Mouse (Mus musculus): ENCODE data around the gene Rpl27a. TPM values are rescaled to one million over a fixed set of nuclear protein-coding genes. Genes with fewer than 3 reads are reported as not detected.

Rpl27a gene
- total and polyA plus RNA-seq, 3 experiments: 221 to 1,252 TPM; not detected in 1

GRCm38 (mm10) chr7:109528356-109528755 lies 9.4 kb downstream of the Rpl27a start:
- Histone ChIP-seq H3K4me1 (ENCODE audit: control insufficient read depth in 1 of 2, insufficient read depth in 2 of 2, low read length in 2 of 2) (no peaks in the 10 kb centered on the region), H3K9ac (ENCODE audit: control insufficient read depth, low read depth, low read length, poor library complexity, severe bottlenecking) (no peak overlapping the region), H3K4me3 (ENCODE audit: control insufficient read depth in 1 of 2, insufficient read depth in 1 of 2, low read depth in 2 of 2, low read length in 2 of 2) (no peak overlapping the region), H3K27ac (ENCODE audit: control insufficient read depth, low read depth, low read length) (no peak overlapping the region), H3K79me2 (ENCODE audit: control insufficient read depth, insufficient read depth, low read length, poor library complexity) (no peaks in the 10 kb centered on the region), H3K36me3 (ENCODE audit: control insufficient read depth in 1 of 2, insufficient read depth in 2 of 2, low read length in 2 of 2) (no peaks in the 10 kb centered on the region), H3K9me3 (replicated peaks; ENCODE audit: insufficient read depth, low read length) (no peaks in the 10 kb centered on the region), H3K27me3 (ENCODE audit: control insufficient read depth in 1 of 2, insufficient read depth in 2 of 2, low read length in 2 of 2) (no peaks in the 10 kb centered on the region)
- TF ChIP-seq ZC3H11A (IDR thresholded peaks at IDR 0.05; ENCODE audit: low read depth, low read length): peak; percentile 45
- TF ChIP-seq RAD21 (IDR thresholded peaks at IDR 0.05; ENCODE audit: low read depth, low read length): peak; percentile 72
- peak; percentile 66 for TF ChIP-seq SMC3 (IDR thresholded peaks at IDR 0.05; ENCODE audit: low read depth, low read length)
- peak; percentile 36 to 70 (median 65) for TF ChIP-seq CTCF (IDR thresholded peaks at IDR 0.05 in 2 of 3, conservative IDR thresholded peaks at IDR 0.05 in 1 of 3; ENCODE audit: control insufficient read depth in 1 of 3, insufficient read depth in 1 of 3, low read depth in 2 of 3, low read length in 3 of 3, poor library complexity in 1 of 3, severe bottlenecking in 1 of 3)
- TF ChIP-seq MXI1 (IDR thresholded peaks at IDR 0.05; ENCODE audit: low read depth, low read length): no peak
- DNase-seq (ENCODE audit: low read depth, low spot score): peak; percentile 35

- Histone ChIP-seq H3K27me3 (ENCODE audit: control insufficient read depth in 1 of 2, insufficient read depth in 2 of 2, low read length in 2 of 2) (no peaks in the 10 kb centered on the region), H3K9ac (ENCODE audit: control insufficient read depth, low read depth, low read length, poor library complexity, severe bottlenecking) (no peak overlapping the region), H3K4me3 (ENCODE audit: control insufficient read depth in 1 of 2, insufficient read depth in 1 of 2, low read depth in 2 of 2, low read length in 2 of 2) (no peak overlapping the region), H3K36me3 (ENCODE audit: control insufficient read depth in 1 of 2, insufficient read depth in 2 of 2, low read length in 2 of 2) (no peaks in the 10 kb centered on the region), H3K4me1 (ENCODE audit: control insufficient read depth in 1 of 2, insufficient read depth in 2 of 2, low read length in 2 of 2) (no peaks in the 10 kb centered on the region), H3K9me3 (replicated peaks; ENCODE audit: insufficient read depth, low read length) (no peaks in the 10 kb centered on the region), H3K27ac (ENCODE audit: control insufficient read depth, low read depth, low read length) (no peak overlapping the region), H3K79me2 (ENCODE audit: control insufficient read depth, insufficient read depth, low read length, poor library complexity) (no peaks in the 10 kb centered on the region)
- TF ChIP-seq MAX (IDR thresholded peaks at IDR 0.05; ENCODE audit: low read length) (no peak), TBP (IDR thresholded peaks at IDR 0.05; ENCODE audit: low read depth, low read length) (no peak), EP300 (IDR thresholded peaks at IDR 0.05; ENCODE audit: low read depth in 1 of 2, low read length in 2 of 2) (no peak), E2F4 (IDR thresholded peaks at IDR 0.05; ENCODE audit: borderline replicate concordance, low read depth, low read length) (no peak), BHLHE40 (IDR thresholded peaks at IDR 0.05; ENCODE audit: borderline replicate concordance, low read depth, low read length) (no peak), KAT2A (conservative IDR thresholded peaks at IDR 0.05; ENCODE audit: low read depth, low read length) (no peak), POLR2AphosphoS2 (IDR thresholded peaks at IDR 0.05; ENCODE audit: low read length) (no peak), GATA1 (IDR thresholded peaks at IDR 0.05; ENCODE audit: low read depth, low read length) (no peak), MAZ (IDR thresholded peaks at IDR 0.05; ENCODE audit: low read depth, low read length) (no peak)
- peak; percentile 16 for DNase-seq (ENCODE audit: low read depth, low spot score)
Observed at GRCm38 (mm10) chr7:109529741-109530140, 10.8 kb downstream of the Rpl27a start.

GRCm38 (mm10) chr7:109531501-109531900 lies 12.6 kb downstream of the Rpl27a start:
- no peak for DNase-seq (ENCODE audit: low read depth, low spot score)
- H3K27ac ChIP-seq (ENCODE audit: control insufficient read depth, low read depth, low read length): no peak overlapping the region
- H3K79me2 ChIP-seq (ENCODE audit: control insufficient read depth, insufficient read depth, low read length, poor library complexity): no peaks in the 10 kb centered on the region
- no peak overlapping the region for H3K4me3 ChIP-seq (ENCODE audit: control insufficient read depth in 1 of 2, insufficient read depth in 1 of 2, low read depth in 2 of 2, low read length in 2 of 2)
- TF ChIP-seq MAZ (IDR thresholded peaks at IDR 0.05; ENCODE audit: low read depth, low read length): no peak
- TF ChIP-seq NELFE (IDR thresholded peaks at IDR 0.05; ENCODE audit: low read depth, low read length): no peak
- no peaks in the 10 kb centered on the region for H3K4me1 ChIP-seq (ENCODE audit: control insufficient read depth in 1 of 2, insufficient read depth in 2 of 2, low read length in 2 of 2)
- H3K27me3 ChIP-seq (ENCODE audit: control insufficient read depth in 1 of 2, insufficient read depth in 2 of 2, low read length in 2 of 2): no peaks in the 10 kb centered on the region
- no peak overlapping the region for H3K9ac ChIP-seq (ENCODE audit: control insufficient read depth, low read depth, low read length, poor library complexity, severe bottlenecking)
- no peaks in the 10 kb centered on the region for H3K9me3 ChIP-seq (replicated peaks; ENCODE audit: insufficient read depth, low read length)
- H3K36me3 ChIP-seq (ENCODE audit: control insufficient read depth in 1 of 2, insufficient read depth in 2 of 2, low read length in 2 of 2): no peaks in the 10 kb centered on the region

Data from MEL (cell line).